Mouse (Mus musculus): ENCODE data around the gene Mzt1. TPM values are rescaled to one million over a fixed set of nuclear protein-coding genes. Genes with fewer than 3 reads are reported as not detected.

Gene Mzt1
- polyA plus RNA-seq (2015; fragmentation: Nextera tagmentation; extraction: Ambion mirVana): 52.1 and 63.0 TPM in 2 replicates

- no peaks in the 10 kb centered on the region for H3K27me3 ChIP-seq
- peaks cover 51% of the 10 kb centered on the region for H3K4me1 ChIP-seq (replicated peaks)
- WGBS (ENCODE audit: insufficient replicate concordance): under 1% methylated on average over 74 of the region's 81 CpGs
- ATAC-seq (ENCODE audit: low read depth): peak; percentile 94
- H3K27ac ChIP-seq: peak within 1 kb of the TSS; percentile 94
- DNase-seq: peak; percentile 93
- no peaks in the 10 kb centered on the region for H3K9me3 ChIP-seq (replicated peaks)
- peak within 1 kb of the TSS; percentile 75 for H3K4me2 ChIP-seq
- peaks cover 20% of the 10 kb centered on the region for H3K36me3 ChIP-seq
- peak within 1 kb of the TSS; percentile 97 for H3K4me3 ChIP-seq (replicated peaks)
- H3K9ac ChIP-seq: peak within 1 kb of the TSS; percentile 98
Observed at GRCm38 (mm10) chr14:99046031-99046781, at the start of gene Mzt1, which contains the start of gene Bora. Gene Mzt1, minus strand, starts transcription at chr14:99046134. Gene Bora, plus strand, starts transcription at chr14:99046222.

GRCm38 (mm10) chr14:99088947-99089346 lies 43.0 kb upstream of the Mzt1 start:
- DNase-seq (no peak), ATAC-seq (ENCODE audit: low read depth) (no peak)
- Histone ChIP-seq H3K27me3 (no peaks in the 10 kb centered on the region), H3K9ac (no peak overlapping the region), H3K27ac (no peak overlapping the region), H3K36me3 (peaks cover 67% of the 10 kb centered on the region), H3K4me1 (replicated peaks) (no peaks in the 10 kb centered on the region), H3K4me3 (replicated peaks) (no peak overlapping the region), H3K9me3 (replicated peaks) (no peaks in the 10 kb centered on the region), H3K4me2 (no peak overlapping the region)
- 86% methylated on average over 7 of the region's 7 CpGs for WGBS (ENCODE audit: insufficient replicate concordance)

GRCm38 (mm10) chr14:99071146-99071545 lies 25.2 kb upstream of the Mzt1 start:
- peaks cover 66% of the 10 kb centered on the region for H3K36me3 ChIP-seq
- H3K4me1 ChIP-seq (replicated peaks): no peaks in the 10 kb centered on the region
- H3K9me3 ChIP-seq (replicated peaks): no peaks in the 10 kb centered on the region
- 82% methylated on average over 4 of the region's 4 CpGs for WGBS (ENCODE audit: insufficient replicate concordance)
- H3K27me3 ChIP-seq: no peaks in the 10 kb centered on the region
- DNase-seq (no peak), ATAC-seq (ENCODE audit: low read depth) (no peak)
- H3K27ac ChIP-seq: no peak overlapping the region
- H3K4me2 ChIP-seq: no peak overlapping the region
- no peak overlapping the region for H3K4me3 ChIP-seq (replicated peaks)
- H3K9ac ChIP-seq: no peak overlapping the region

GRCm38 (mm10) chr14:99063091-99063490 lies 17.2 kb upstream of the Mzt1 start:
- DNase-seq (no peak), ATAC-seq (ENCODE audit: low read depth) (no peak)
- no peaks in the 10 kb centered on the region for H3K27me3 ChIP-seq
- H3K36me3 ChIP-seq: peaks cover 70% of the 10 kb centered on the region
- H3K4me1 ChIP-seq (replicated peaks): no peaks in the 10 kb centered on the region
- 70% methylated on average over 2 of the region's 2 CpGs for WGBS (ENCODE audit: insufficient replicate concordance)
- no peak overlapping the region for H3K4me2 ChIP-seq
- H3K9ac ChIP-seq: no peak overlapping the region
- no peaks in the 10 kb centered on the region for H3K9me3 ChIP-seq (replicated peaks)
- no peak overlapping the region for H3K27ac ChIP-seq
- no peak overlapping the region for H3K4me3 ChIP-seq (replicated peaks)

GRCm38 (mm10) chr14:99060616-99061015 lies 14.7 kb upstream of the Mzt1 start:
- DNase-seq (no peak), ATAC-seq (ENCODE audit: low read depth) (no peak)
- no peak overlapping the region for H3K27ac ChIP-seq
- no peak overlapping the region for H3K4me3 ChIP-seq (replicated peaks)
- H3K36me3 ChIP-seq: peaks cover 75% of the 10 kb centered on the region
- no peak overlapping the region for H3K4me2 ChIP-seq
- H3K9ac ChIP-seq: no peak overlapping the region
- no peaks in the 10 kb centered on the region for H3K27me3 ChIP-seq
- H3K4me1 ChIP-seq (replicated peaks): no peaks in the 10 kb centered on the region
- no peaks in the 10 kb centered on the region for H3K9me3 ChIP-seq (replicated peaks)
- 89% methylated on average over 12 of the region's 12 CpGs for WGBS (ENCODE audit: insufficient replicate concordance)

GRCm38 (mm10) chr14:99058959-99059586 lies 13.1 kb upstream of the Mzt1 start:
- DNase-seq (no peak), ATAC-seq (ENCODE audit: low read depth) (peak; percentile 58)
- H3K9me3 ChIP-seq (replicated peaks): no peaks in the 10 kb centered on the region
- no peaks in the 10 kb centered on the region for H3K27me3 ChIP-seq
- peaks cover 75% of the 10 kb centered on the region for H3K36me3 ChIP-seq
- no peak overlapping the region for H3K9ac ChIP-seq
- H3K4me2 ChIP-seq: no peak overlapping the region
- no peaks in the 10 kb centered on the region for H3K4me1 ChIP-seq (replicated peaks)
- no peak overlapping the region for H3K4me3 ChIP-seq (replicated peaks)
- 77% methylated on average over 7 of the region's 7 CpGs for WGBS (ENCODE audit: insufficient replicate concordance)
- no peak overlapping the region for H3K27ac ChIP-seq

- peak overlapping the region; percentile 75 for H3K4me2 ChIP-seq
- H3K4me3 ChIP-seq (replicated peaks): peak overlapping the region; percentile 97
- H3K4me1 ChIP-seq (replicated peaks): peaks cover 45% of the 10 kb centered on the region
- no peaks in the 10 kb centered on the region for H3K27me3 ChIP-seq
- under 1% methylated on average over 15 of the region's 15 CpGs for WGBS (ENCODE audit: insufficient replicate concordance)
- no peaks in the 10 kb centered on the region for H3K9me3 ChIP-seq (replicated peaks)
- peaks cover 25% of the 10 kb centered on the region for H3K36me3 ChIP-seq
- ATAC-seq (ENCODE audit: low read depth): no peak
- peak; percentile 24 for DNase-seq
- H3K9ac ChIP-seq: peak overlapping the region; percentile 98
- peak overlapping the region; percentile 94 for H3K27ac ChIP-seq
Observed at GRCm38 (mm10) chr14:99046782-99047181, 848 bp upstream of the Mzt1 start.

GRCm38 (mm10) chr14:99045378-99046030 lies 430 bp downstream of the Mzt1 start:
- Histone ChIP-seq H3K4me2 (peak overlapping the region; percentile 75), H3K9ac (peak overlapping the region; percentile 98), H3K27ac (peak overlapping the region; percentile 94), H3K4me1 (replicated peaks) (peaks cover 54% of the 10 kb centered on the region), H3K36me3 (peaks cover 13% of the 10 kb centered on the region), H3K27me3 (no peaks in the 10 kb centered on the region), H3K9me3 (replicated peaks) (no peaks in the 10 kb centered on the region), H3K4me3 (replicated peaks) (peak overlapping the region; percentile 97)
- peak; percentile 34 for DNase-seq
- under 1% methylated on average over 65 of the region's 70 CpGs for WGBS (ENCODE audit: insufficient replicate concordance)
- peak; percentile 6; the same call in 1 of the 2 replicates for ATAC-seq (ENCODE audit: low read depth)

GRCm38 (mm10) chr14:99044718-99045117 lies 1.2 kb downstream of the Mzt1 start:
- Histone ChIP-seq H3K27ac (peak overlapping the region; percentile 94), H3K4me2 (peak overlapping the region; percentile 75), H3K36me3 (peaks cover 8% of the 10 kb centered on the region), H3K27me3 (no peaks in the 10 kb centered on the region), H3K4me1 (replicated peaks) (peaks cover 60% of the 10 kb centered on the region), H3K9ac (peak overlapping the region; percentile 98), H3K4me3 (replicated peaks) (peak overlapping the region; percentile 97), H3K9me3 (replicated peaks) (no peaks in the 10 kb centered on the region)
- ATAC-seq (ENCODE audit: low read depth): no peak
- DNase-seq: peak; percentile 16
- WGBS (ENCODE audit: insufficient replicate concordance): 3% methylated on average over 5 of the region's 5 CpGs

- 28% methylated on average over 10 of the region's 10 CpGs for WGBS (ENCODE audit: insufficient replicate concordance)
- DNase-seq: no peak
- no peak for ATAC-seq (ENCODE audit: low read depth)
- no peaks in the 10 kb centered on the region for H3K9me3 ChIP-seq (replicated peaks)
- peaks cover 14% of the 10 kb centered on the region for H3K36me3 ChIP-seq
- no peaks in the 10 kb centered on the region for H3K27me3 ChIP-seq
- H3K4me1 ChIP-seq (replicated peaks): peaks cover 59% of the 10 kb centered on the region
- peak overlapping the region; percentile 97 for H3K4me3 ChIP-seq (replicated peaks)
- peak overlapping the region; percentile 98 for H3K9ac ChIP-seq
- peak overlapping the region; percentile 75 for H3K4me2 ChIP-seq
- H3K27ac ChIP-seq: peak overlapping the region; percentile 44
Observed at GRCm38 (mm10) chr14:99044096-99044495, 1.8 kb downstream of the Mzt1 start.

GRCm38 (mm10) chr14:99043499-99043898 lies 2.4 kb downstream of the Mzt1 start:
- H3K9me3 ChIP-seq (replicated peaks): no peaks in the 10 kb centered on the region
- peak overlapping the region; percentile 97 for H3K4me3 ChIP-seq (replicated peaks)
- peaks cover 58% of the 10 kb centered on the region for H3K4me1 ChIP-seq (replicated peaks)
- WGBS (ENCODE audit: insufficient replicate concordance): 38% methylated on average over 1 of the region's 1 CpGs
- peaks cover 16% of the 10 kb centered on the region for H3K36me3 ChIP-seq
- no peaks in the 10 kb centered on the region for H3K27me3 ChIP-seq
- peak overlapping the region; percentile 98 for H3K9ac ChIP-seq
- ATAC-seq (ENCODE audit: low read depth) (no peak), DNase-seq (no peak)
- H3K27ac ChIP-seq: peak overlapping the region; percentile 44; the same call in 1 of the 2 replicates
- peak overlapping the region; percentile 75 for H3K4me2 ChIP-seq

Measured in liver, embryonic 13.5 days (tissue).